Mouse (Mus musculus): Measurements from ENCODE around the gene Cers3.

- TF ChIP-seq CTCF (conservative IDR thresholded peaks at IDR 0.05; ENCODE audit: low read length): no peak
- no peak for TF ChIP-seq NANOG (IDR thresholded peaks at IDR 0.05; ENCODE audit: borderline replicate concordance, low read length)
- TF ChIP-seq POU5F1 (IDR thresholded peaks at IDR 0.05; ENCODE audit: borderline replicate concordance, low read length): no peak
These were observed 67.1 kb downstream of the Cers3 start for GRCm38 (mm10) chr7:66810436-66810835.
